Mouse (Mus musculus): Measurements from ENCODE around the gene Prkce.

GRCm38 (mm10) chr17:86397647-86398046 is 230.1 kb downstream of the Prkce start:
- TF ChIP-seq ZNF384 (IDR thresholded peaks at IDR 0.05; ENCODE audit: low read depth, low read length) (no peak), CHD2 (IDR thresholded peaks at IDR 0.05; ENCODE audit: low read depth, low read length) (no peak), MAFK (IDR thresholded peaks at IDR 0.05; ENCODE audit: insufficient read depth, low read depth, low read length) (no peak), ZC3H11A (IDR thresholded peaks at IDR 0.05; ENCODE audit: borderline replicate concordance, low read depth, low read length) (no peak), HCFC1 (IDR thresholded peaks at IDR 0.05; ENCODE audit: borderline replicate concordance, insufficient read depth, low read length) (no peak)
